Mouse (Mus musculus): ENCODE results near the gene Isl1. TPM values are rescaled to one million over a fixed set of nuclear protein-coding genes. Genes with fewer than 3 reads are reported as not detected.

Gene Isl1
- polyA plus RNA-seq (2011; ENCODE audit: insufficient read length, low read depth, missing spikeins), result 0.35 and 0.53 TPM in 2 replicates

DNA sequence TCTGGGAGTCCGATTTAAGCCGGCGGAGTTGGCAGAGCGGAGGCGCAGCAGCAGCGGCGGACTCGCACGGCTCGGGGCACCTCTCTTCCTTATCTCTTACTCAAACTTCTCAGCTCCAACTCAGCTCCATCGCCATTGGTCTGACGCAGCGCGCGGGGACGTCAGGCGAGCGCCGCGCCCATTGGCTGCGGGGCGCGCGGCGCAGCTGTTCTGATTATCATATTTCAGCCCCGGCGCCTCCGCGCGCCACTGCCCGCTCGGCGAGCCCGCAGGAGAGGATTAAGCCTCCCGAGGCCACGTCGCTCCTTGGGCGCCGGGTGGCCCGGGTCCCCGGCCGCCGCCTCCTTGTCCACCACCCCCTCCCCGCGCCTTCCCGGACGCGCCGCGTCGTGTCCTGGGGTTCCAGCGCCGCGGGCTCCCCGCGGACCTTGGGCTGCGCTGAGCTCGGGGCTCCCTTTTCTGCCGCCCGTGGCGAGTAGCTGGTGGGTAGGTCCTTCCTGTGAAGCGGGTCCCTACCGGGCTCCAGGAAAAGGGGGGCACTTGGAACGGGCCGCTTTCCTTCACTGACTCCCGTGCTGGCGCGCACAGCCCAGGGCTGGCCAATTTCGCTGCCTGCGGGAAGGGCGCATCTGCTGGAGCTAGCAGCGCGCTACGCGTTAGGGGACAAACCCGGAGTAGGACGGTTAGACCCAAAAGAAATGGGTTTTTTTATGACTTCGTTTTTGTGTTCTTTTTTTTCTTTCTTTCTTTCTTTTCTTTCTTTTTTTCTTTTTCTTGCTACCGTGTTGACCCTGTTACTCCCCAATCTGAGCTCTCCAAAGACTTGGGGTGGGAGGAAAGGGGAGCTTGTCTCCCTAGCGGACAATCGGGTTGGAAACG, at the start of gene Isl1:
Isl1 (minus strand) TSS at position 106 of the 879 bp plus-strand sequence.
- H3K4me1 ChIP-seq (ENCODE audit: control insufficient read depth, insufficient read depth, low read length), result no peaks in the 10 kb centered on the region
- H3K27ac ChIP-seq (ENCODE audit: insufficient read depth, low read length), result no peak within 1 kb of the TSS
- TF ChIP-seq POLR2A (IDR thresholded peaks at IDR 0.05; ENCODE audit: low read depth, low read length) (no peak), CTCF (IDR thresholded peaks at IDR 0.05; ENCODE audit: borderline replicate concordance, insufficient read depth, low read length) (no peak)
- peak within 1 kb of the TSS; percentile 41 for H3K4me3 ChIP-seq (ENCODE audit: insufficient read depth, low read length)

DNA sequence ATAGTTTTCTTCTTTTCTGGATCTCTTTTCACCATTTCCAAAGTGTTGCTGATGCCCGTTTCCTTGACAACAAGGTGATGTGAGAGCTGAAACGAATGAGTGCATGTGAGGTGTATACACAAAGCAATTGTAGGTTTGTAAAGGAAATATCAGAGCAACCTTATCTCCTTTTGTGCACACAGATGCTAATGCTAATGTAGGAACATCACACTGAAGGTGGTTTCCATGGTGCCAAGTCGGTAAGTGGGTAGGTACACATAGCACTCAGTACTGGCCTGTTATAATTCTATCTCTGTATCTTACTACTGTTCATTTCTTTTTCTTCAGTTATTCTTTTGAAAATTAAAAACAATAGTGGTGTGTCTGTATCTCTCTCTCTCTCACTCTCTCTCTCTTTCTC, 26.3 kb upstream of the Isl1 start:
- Histone ChIP-seq H3K4me3 (ENCODE audit: insufficient read depth, low read length) (no peak overlapping the region), H3K27ac (ENCODE audit: insufficient read depth, low read length) (no peak overlapping the region), H3K4me1 (ENCODE audit: control insufficient read depth, insufficient read depth, low read length) (no peaks in the 10 kb centered on the region)
- TF ChIP-seq POLR2A (IDR thresholded peaks at IDR 0.05; ENCODE audit: low read depth, low read length) (no peak), CTCF (IDR thresholded peaks at IDR 0.05; ENCODE audit: borderline replicate concordance, insufficient read depth, low read length) (no peak)

DNA sequence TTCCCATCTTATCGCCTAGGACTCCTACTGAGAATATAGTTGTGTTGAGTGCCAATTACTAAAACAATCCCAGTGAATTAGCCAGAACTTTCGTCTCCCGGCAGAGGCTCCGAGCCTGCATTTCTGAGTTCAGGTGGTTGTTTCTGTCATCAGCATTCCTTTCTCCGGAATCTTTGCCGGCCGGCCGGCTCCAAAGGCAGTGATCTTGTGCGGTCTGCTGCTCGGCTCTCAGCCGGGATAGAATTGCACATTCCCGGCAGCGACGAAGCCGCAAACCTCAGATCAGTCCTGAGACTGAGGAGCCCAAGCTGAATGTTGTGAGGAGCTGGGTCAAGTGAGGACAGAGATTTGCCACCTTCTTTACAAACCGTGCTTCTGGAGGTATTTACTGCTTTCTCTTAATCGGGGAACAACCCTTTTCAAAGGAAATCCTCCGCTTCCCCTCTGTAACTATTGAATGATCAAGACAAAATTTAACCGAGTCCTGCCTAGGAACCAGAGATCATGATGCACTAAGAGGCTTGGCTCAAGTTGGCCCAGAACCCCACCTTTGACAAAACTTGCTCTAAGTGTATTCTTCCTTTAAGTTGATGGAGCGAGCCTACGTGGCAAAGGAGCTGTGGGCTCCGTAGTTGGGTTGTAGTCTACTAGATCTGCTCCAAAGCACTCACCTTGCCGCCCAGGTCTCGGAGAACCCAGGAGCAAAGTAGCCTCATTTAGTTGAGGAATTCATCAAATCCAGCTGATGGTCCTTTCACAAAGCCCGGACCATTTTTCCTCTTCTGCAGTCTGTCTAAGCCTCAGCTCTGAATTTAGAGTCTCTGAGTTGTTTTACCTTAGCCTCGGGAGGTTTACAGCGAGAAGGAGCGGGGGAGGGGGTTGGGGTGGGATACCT, 4.4 kb upstream of the Isl1 start:
- Histone ChIP-seq H3K4me1 (ENCODE audit: control insufficient read depth, insufficient read depth, low read length) (no peaks in the 10 kb centered on the region), H3K4me3 (ENCODE audit: insufficient read depth, low read length) (no peak overlapping the region), H3K27ac (ENCODE audit: insufficient read depth, low read length) (no peak overlapping the region)
- TF ChIP-seq CTCF (IDR thresholded peaks at IDR 0.05; ENCODE audit: borderline replicate concordance, insufficient read depth, low read length), result no peak
- no peak for TF ChIP-seq POLR2A (IDR thresholded peaks at IDR 0.05; ENCODE audit: low read depth, low read length)

- no peak overlapping the region for H3K4me3 ChIP-seq (ENCODE audit: insufficient read depth, low read length)
- no peak overlapping the region for H3K27ac ChIP-seq (ENCODE audit: insufficient read depth, low read length)
- TF ChIP-seq POLR2A (IDR thresholded peaks at IDR 0.05; ENCODE audit: low read depth, low read length), result no peak
- TF ChIP-seq CTCF (IDR thresholded peaks at IDR 0.05; ENCODE audit: borderline replicate concordance, insufficient read depth, low read length), result no peak
- no peaks in the 10 kb centered on the region for H3K4me1 ChIP-seq (ENCODE audit: control insufficient read depth, insufficient read depth, low read length)
These were observed 2.6 kb upstream of the Isl1 start for GRCm38 (mm10) chr13:116311871-116312720.

- TF ChIP-seq POLR2A (IDR thresholded peaks at IDR 0.05; ENCODE audit: low read depth, low read length) (no peak), CTCF (IDR thresholded peaks at IDR 0.05; ENCODE audit: borderline replicate concordance, insufficient read depth, low read length) (no peak)
- H3K4me3 ChIP-seq (ENCODE audit: insufficient read depth, low read length), result no peak overlapping the region
- no peak overlapping the region for H3K27ac ChIP-seq (ENCODE audit: insufficient read depth, low read length)
- H3K4me1 ChIP-seq (ENCODE audit: control insufficient read depth, insufficient read depth, low read length), result no peaks in the 10 kb centered on the region
These were observed 1.5 kb upstream of the Isl1 start for GRCm38 (mm10) chr13:116311011-116311410.

GRCm38 (mm10) chr13:116310463-116310765, 925 bp upstream of the Isl1 start:
- Histone ChIP-seq H3K4me3 (ENCODE audit: insufficient read depth, low read length) (no peak overlapping the region), H3K27ac (ENCODE audit: insufficient read depth, low read length) (no peak overlapping the region), H3K4me1 (ENCODE audit: control insufficient read depth, insufficient read depth, low read length) (no peaks in the 10 kb centered on the region)
- no peak for TF ChIP-seq CTCF (IDR thresholded peaks at IDR 0.05; ENCODE audit: borderline replicate concordance, insufficient read depth, low read length)
- no peak for TF ChIP-seq POLR2A (IDR thresholded peaks at IDR 0.05; ENCODE audit: low read depth, low read length)

DNA sequence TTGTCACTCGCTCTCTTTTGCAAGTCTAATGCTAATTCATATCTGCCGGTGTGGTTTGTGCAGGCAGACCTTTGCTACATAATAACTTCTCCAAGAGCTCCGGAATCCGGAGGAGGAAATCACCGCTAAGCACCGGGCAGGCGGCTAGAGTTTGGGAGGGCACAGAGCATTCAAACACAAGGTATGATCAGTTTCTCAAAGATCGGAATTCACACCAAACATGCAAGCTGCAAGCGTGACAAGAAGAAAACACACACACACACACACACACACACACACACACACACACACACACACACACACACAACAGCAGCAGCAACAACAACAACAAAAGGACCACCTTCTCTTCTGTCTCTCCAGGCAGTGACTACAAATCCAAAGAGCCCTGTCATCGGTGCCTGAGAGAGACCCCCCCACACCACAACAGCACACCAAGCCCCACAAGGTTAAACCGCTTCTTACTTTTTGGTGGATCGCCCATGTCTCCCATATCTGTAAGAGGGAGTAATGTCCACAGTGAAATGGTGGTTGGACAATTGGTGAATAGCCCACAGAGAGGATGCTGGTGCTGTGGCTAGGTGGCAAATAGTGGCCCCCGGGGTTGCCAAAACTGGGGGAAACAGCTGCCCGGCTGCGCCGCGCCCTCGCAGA, 431 bp downstream of the Isl1 start:
- Histone ChIP-seq H3K4me3 (ENCODE audit: insufficient read depth, low read length) (peak overlapping the region; percentile 41), H3K27ac (ENCODE audit: insufficient read depth, low read length) (no peak overlapping the region), H3K4me1 (ENCODE audit: control insufficient read depth, insufficient read depth, low read length) (no peaks in the 10 kb centered on the region)
- no peak for TF ChIP-seq POLR2A (IDR thresholded peaks at IDR 0.05; ENCODE audit: low read depth, low read length)
- no peak for TF ChIP-seq CTCF (IDR thresholded peaks at IDR 0.05; ENCODE audit: borderline replicate concordance, insufficient read depth, low read length)

GRCm38 (mm10) chr13:116308121-116308932, 1.2 kb downstream of the Isl1 start:
- Histone ChIP-seq H3K4me1 (ENCODE audit: control insufficient read depth, insufficient read depth, low read length) (no peaks in the 10 kb centered on the region), H3K27ac (ENCODE audit: insufficient read depth, low read length) (no peak overlapping the region), H3K4me3 (ENCODE audit: insufficient read depth, low read length) (peak overlapping the region; percentile 18; the same call in 1 of the 2 replicates)

More at GRCm38 (mm10) chr13:116308121-116308932, 1.2 kb downstream of the Isl1 start:
- TF ChIP-seq CTCF (IDR thresholded peaks at IDR 0.05; ENCODE audit: borderline replicate concordance, insufficient read depth, low read length) (no peak), POLR2A (IDR thresholded peaks at IDR 0.05; ENCODE audit: low read depth, low read length) (no peak)
